Mouse (Mus musculus) heart, postnatal 36 days (tissue): ENCODE results near the gene Wsb1. TPM values are rescaled to one million over a fixed set of nuclear protein-coding genes. Genes with fewer than 3 reads are reported as not detected.

Experiments used
- DNase-seq, 2 experiments: peaks; one replicate each; pipeline ENCODE4 v3.0.0; 2021 to 2022
- intact Hi-C: fragments of 180-260 bp; cut with DNase I; formaldehyde crosslinking; loops from one replicate; pipeline ENCODE4 v1.15.1; 2025
- total RNA-seq, 2 experiments: library from RNA; stranded (reverse); gene quantifications; 2 replicates each; pipeline ENCODE4 v1.2.3; 2021

The Wsb1 gene
- total RNA-seq, 2 experiments from 2014 or later, result 14.7 to 14.9 TPM

- no peak for DNase-seq
- intact Hi-C loops, result no loop called here
These were observed 32.8 kb downstream of the Wsb1 start for GRCm38 (mm10) chr11:79221641-79222040.

- DNase-seq, result no peak
These were observed 35.4 kb downstream of the Wsb1 start for GRCm38 (mm10) chr11:79218936-79219626.

GRCm38 (mm10) chr11:79218061-79218460 is 36.4 kb downstream of the Wsb1 start:
- DNase-seq, result no peak
- intact Hi-C loops, result no loop called here

More at GRCm38 (mm10) chr11:79218936-79219626, 35.4 kb downstream of the Wsb1 start:
- intact Hi-C loops, result no loop called here

DNA sequence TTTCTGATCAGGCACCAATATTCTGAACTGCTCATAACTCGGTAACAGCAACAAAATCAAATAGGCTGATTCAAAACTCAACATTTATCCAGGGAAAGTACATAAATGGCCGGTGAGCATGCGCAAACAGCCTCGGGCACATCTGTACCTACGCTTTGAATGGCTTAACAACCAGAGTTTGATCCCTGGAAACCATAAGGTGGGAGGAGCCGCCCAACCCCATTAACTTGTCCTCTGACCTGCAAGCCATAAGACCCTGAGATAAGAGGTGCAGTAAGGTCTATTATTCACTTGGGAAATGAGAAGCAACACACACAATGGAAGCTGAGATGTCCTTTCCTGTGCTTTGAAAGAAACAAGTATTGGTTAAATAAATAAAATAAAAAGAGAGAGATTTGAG is 37.3 kb downstream of the Wsb1 start:
- intact Hi-C loops, result no loop called here
- no peak for DNase-seq

DNA sequence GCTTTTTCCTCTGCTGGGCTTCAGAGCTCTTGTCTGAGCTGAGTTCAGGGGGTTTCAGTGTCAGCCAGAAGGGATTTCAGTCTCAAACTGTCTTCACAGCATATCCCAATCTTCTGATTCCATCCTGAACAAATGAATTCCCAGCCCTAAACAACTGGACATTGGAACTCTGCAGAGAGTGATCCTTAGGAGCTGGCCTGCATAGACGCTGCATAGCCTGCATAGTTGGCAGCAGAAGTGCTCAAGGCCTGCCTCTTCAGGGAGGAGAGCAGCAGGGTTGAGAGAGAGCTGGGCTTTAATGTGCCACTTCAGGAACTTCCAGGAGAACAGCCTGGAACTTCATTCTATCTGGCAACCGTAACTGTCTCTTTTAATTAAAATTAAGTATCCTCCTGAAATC is 38.9 kb downstream of the Wsb1 start:
- intact Hi-C loops, result loop anchor here (2.0 kb wide), 1 partner anchor 69 kb away; the partner anchor contains the start of gene Ksr1
- no peak for DNase-seq

- DNase-seq, result peak; percentile 99
- intact Hi-C loops, result loop anchor here (1.0 to 5.0 kb wide), 3 partner anchors 67 to 357 kb away; partner anchors contain the start of gene Ksr1
These were observed 40.5 kb downstream of the Wsb1 start for GRCm38 (mm10) chr11:79214015-79214418.

GRCm38 (mm10) chr11:79209882-79210471 is 44.5 kb downstream of the Wsb1 start:
- intact Hi-C loops, result loop anchor here (5.0 kb wide), 1 partner anchor 353 kb away; no protein-coding TSS in a partner anchor
- no peak for DNase-seq

GRCm38 (mm10) chr11:79209113-79209512 is 45.4 kb downstream of the Wsb1 start:
- intact Hi-C loops, result no loop called here
- DNase-seq, result no peak

GRCm38 (mm10) chr11:79208462-79208861 is 46.0 kb downstream of the Wsb1 start:
- intact Hi-C loops, result no loop called here
- no peak for DNase-seq

DNA sequence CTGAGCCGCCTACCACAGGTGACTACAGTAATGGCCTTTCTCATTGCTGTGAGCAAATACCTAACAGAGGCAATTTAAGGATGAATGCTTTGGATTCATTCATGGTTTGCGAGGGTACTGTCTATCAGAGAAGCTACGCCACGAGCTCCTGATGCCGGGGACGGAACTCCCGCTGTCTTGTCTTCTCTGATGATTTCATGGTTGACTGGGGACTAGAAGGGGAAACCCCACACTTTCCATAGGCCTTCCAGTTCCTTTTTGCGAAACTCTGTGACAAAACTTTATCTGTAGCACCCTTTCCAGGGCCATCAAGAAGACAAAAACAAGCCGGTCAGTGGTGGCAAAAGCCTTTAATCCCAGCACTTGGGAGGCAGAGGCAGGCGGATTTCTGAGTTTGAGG is 46.8 kb downstream of the Wsb1 start:
- no peak for DNase-seq
- intact Hi-C loops, result no loop called here

DNA sequence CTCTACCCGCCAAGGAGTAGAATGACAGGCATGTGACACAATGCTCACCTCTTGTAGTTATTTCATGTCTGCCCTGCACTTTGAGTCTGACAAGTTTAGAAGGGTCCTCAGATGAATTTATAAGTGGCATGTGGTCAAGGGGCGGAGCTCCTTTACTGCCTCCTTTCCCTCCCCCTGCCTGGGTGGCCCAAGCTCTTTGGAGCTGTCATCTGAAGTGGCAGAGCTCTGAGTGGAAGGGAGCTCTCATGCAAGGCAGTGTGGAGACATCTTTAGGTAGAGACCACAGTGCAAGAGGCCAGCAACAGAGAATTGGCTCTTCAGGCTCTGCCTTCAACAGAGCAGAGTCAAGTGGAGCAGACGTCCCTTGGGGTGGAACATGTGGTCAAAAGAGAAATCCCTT is 50.0 kb downstream of the Wsb1 start:
- DNase-seq, result no peak
- intact Hi-C loops, result no loop called here

- DNase-seq, result no peak
- intact Hi-C loops, result no loop called here
These were observed 54.0 kb downstream of the Wsb1 start for GRCm38 (mm10) chr11:79200502-79200901.

GRCm38 (mm10) chr11:79198562-79198961 is 55.9 kb downstream of the Wsb1 start:
- DNase-seq, result no peak
- intact Hi-C loops, result no loop called here

- DNase-seq, result no peak
- intact Hi-C loops, result no loop called here
These were observed 56.6 kb downstream of the Wsb1 start for GRCm38 (mm10) chr11:79197846-79198235.

- intact Hi-C loops, result no loop called here
- no peak for DNase-seq
These were observed 57.3 kb downstream of the Wsb1 start for GRCm38 (mm10) chr11:79196876-79197845.

GRCm38 (mm10) chr11:79196196-79196869 is 58.1 kb downstream of the Wsb1 start:
- DNase-seq, result no peak
- intact Hi-C loops, result no loop called here

- DNase-seq, result peak in 1 of 2 experiments; percentile 47
- intact Hi-C loops, result loop anchor here (1.0 kb wide), 1 partner anchor 162 kb away; no protein-coding TSS in a partner anchor
These were observed 62.3 kb downstream of the Wsb1 start for GRCm38 (mm10) chr11:79192176-79192575.

DNA sequence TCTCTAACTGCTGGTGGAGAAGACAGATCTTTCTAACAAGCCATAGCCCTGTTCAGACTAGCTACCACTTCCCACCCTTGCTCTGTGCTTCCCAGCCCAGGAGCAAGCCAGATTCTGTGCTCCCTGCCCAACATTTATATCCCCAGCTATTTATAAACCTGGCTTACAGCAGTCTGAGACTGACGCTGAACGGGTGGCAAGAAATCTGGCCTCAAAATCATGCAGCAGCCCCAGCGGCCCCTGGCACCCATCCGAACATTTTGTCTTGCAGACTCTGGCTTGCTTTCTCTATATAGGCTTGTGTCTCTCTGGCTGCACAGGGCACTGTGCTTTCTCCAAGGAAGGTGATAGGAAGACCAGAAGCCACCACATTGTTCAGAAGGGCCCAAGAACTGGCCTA is 63.3 kb downstream of the Wsb1 start:
- intact Hi-C loops, result no loop called here
- DNase-seq, result peak in 1 of 2 experiments; percentile 38

DNA sequence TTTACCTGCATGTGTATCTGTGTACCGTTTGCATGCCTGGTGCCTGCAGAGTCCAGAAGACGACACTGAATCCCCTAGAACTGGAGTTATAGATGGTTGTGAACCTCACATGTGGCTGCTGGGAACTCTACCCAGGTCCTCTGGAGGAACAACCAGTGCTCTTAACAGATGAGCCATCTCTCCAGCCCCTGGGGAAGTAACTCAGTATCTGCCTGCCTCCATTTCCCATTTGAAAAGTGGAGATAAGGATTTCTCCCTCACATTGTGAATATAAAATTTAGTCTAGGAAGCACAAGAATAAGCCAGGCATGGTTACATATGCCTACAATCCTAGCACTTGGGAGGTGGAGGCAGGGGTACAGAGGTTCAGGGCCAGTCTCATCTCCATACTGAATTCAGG is 64.2 kb downstream of the Wsb1 start:
- intact Hi-C loops, result no loop called here
- no peak for DNase-seq
